Mouse (Mus musculus): ENCODE measurements around the gene Mctp2. TPM values are rescaled to one million over a fixed set of nuclear protein-coding genes. Genes with fewer than 3 reads are reported as not detected.

Mctp2 gene
- total and polyA plus RNA-seq, 2 experiments from 2014 or later: 0.10 to 0.46 TPM

GRCm38 (mm10) chr7:72223558-72223957, 82.8 kb downstream of the Mctp2 start:
- Histone ChIP-seq H3K27ac (ENCODE audit: low read depth) (no peak overlapping the region), H3K4me3 (ENCODE audit: low read depth, low read length) (no peak overlapping the region), H3K9me3 (replicated peaks; ENCODE audit: control insufficient read depth, low read length) (no peaks in the 10 kb centered on the region), H3K36me3 (replicated peaks; ENCODE audit: control insufficient read depth, insufficient read depth, low read length) (no peaks in the 10 kb centered on the region), H3K4me1 (ENCODE audit: control insufficient read depth, insufficient read depth) (no peaks in the 10 kb centered on the region), H3K4me2 (ENCODE audit: low read depth, low read length) (no peak overlapping the region), H3K9ac (replicated peaks; ENCODE audit: low read depth, low read length) (no peak overlapping the region), H3K27me3 (ENCODE audit: control insufficient read depth, insufficient read depth, low read length) (no peaks in the 10 kb centered on the region)
- WGBS: 78% methylated on average over 5 of the region's 5 CpGs
- DNase-seq (ENCODE audit: low spot score) (no peak), ATAC-seq (ENCODE audit: insufficient read depth, low read depth) (no peak)
- TF ChIP-seq EP300 (IDR thresholded peaks at IDR 0.05; ENCODE audit: low read depth) (no peak), CTCF (IDR thresholded peaks at IDR 0.05; ENCODE audit: low read depth) (no peak)

- no peak for TF ChIP-seq EP300 (IDR thresholded peaks at IDR 0.05; ENCODE audit: low read depth)
- peak; percentile 16; the same call in 1 of the 2 replicates for TF ChIP-seq CTCF (IDR thresholded peaks at IDR 0.05; ENCODE audit: low read depth)
- WGBS: 71% methylated on average over 8 of the region's 8 CpGs
- H3K4me3 ChIP-seq (ENCODE audit: low read depth, low read length): no peak overlapping the region
- H3K4me2 ChIP-seq (ENCODE audit: low read depth, low read length): no peak overlapping the region
- no peaks in the 10 kb centered on the region for H3K4me1 ChIP-seq (ENCODE audit: control insufficient read depth, insufficient read depth)
- H3K9ac ChIP-seq (replicated peaks; ENCODE audit: low read depth, low read length): no peak overlapping the region
- no peak overlapping the region for H3K27ac ChIP-seq (ENCODE audit: low read depth)
- DNase-seq (ENCODE audit: low spot score) (no peak), ATAC-seq (ENCODE audit: insufficient read depth, low read depth) (no peak)
- no peaks in the 10 kb centered on the region for H3K36me3 ChIP-seq (replicated peaks; ENCODE audit: control insufficient read depth, insufficient read depth, low read length)
- H3K9me3 ChIP-seq (replicated peaks; ENCODE audit: control insufficient read depth, low read length): no peaks in the 10 kb centered on the region
- H3K27me3 ChIP-seq (ENCODE audit: control insufficient read depth, insufficient read depth, low read length): no peaks in the 10 kb centered on the region
Measured at GRCm38 (mm10) chr7:72222532-72222931, 83.9 kb downstream of the Mctp2 start.

- H3K4me1 ChIP-seq (ENCODE audit: control insufficient read depth, insufficient read depth): no peaks in the 10 kb centered on the region
- no peak for TF ChIP-seq EP300 (IDR thresholded peaks at IDR 0.05; ENCODE audit: low read depth)
- TF ChIP-seq CTCF (IDR thresholded peaks at IDR 0.05; ENCODE audit: low read depth): no peak
- no peaks in the 10 kb centered on the region for H3K27me3 ChIP-seq (ENCODE audit: control insufficient read depth, insufficient read depth, low read length)
- no peaks in the 10 kb centered on the region for H3K36me3 ChIP-seq (replicated peaks; ENCODE audit: control insufficient read depth, insufficient read depth, low read length)
- H3K9me3 ChIP-seq (replicated peaks; ENCODE audit: control insufficient read depth, low read length): no peaks in the 10 kb centered on the region
- H3K9ac ChIP-seq (replicated peaks; ENCODE audit: low read depth, low read length): no peak overlapping the region
- DNase-seq (ENCODE audit: low spot score) (no peak), ATAC-seq (ENCODE audit: insufficient read depth, low read depth) (no peak)
- 47% methylated on average over 7 of the region's 7 CpGs for WGBS
- no peak overlapping the region for H3K4me2 ChIP-seq (ENCODE audit: low read depth, low read length)
- H3K27ac ChIP-seq (ENCODE audit: low read depth): no peak overlapping the region
- H3K4me3 ChIP-seq (ENCODE audit: low read depth, low read length): no peak overlapping the region
Measured at GRCm38 (mm10) chr7:72218048-72218447, 88.4 kb downstream of the Mctp2 start.

GRCm38 (mm10) chr7:72215563-72216215, 90.7 kb downstream of the Mctp2 start:
- TF ChIP-seq CTCF (IDR thresholded peaks at IDR 0.05; ENCODE audit: low read depth): no peak
- Histone ChIP-seq H3K4me1 (ENCODE audit: control insufficient read depth, insufficient read depth) (no peaks in the 10 kb centered on the region), H3K4me3 (ENCODE audit: low read depth, low read length) (no peak overlapping the region), H3K27ac (ENCODE audit: low read depth) (no peak overlapping the region), H3K4me2 (ENCODE audit: low read depth, low read length) (no peak overlapping the region), H3K36me3 (replicated peaks; ENCODE audit: control insufficient read depth, insufficient read depth, low read length) (no peaks in the 10 kb centered on the region), H3K9ac (replicated peaks; ENCODE audit: low read depth, low read length) (no peak overlapping the region), H3K9me3 (replicated peaks; ENCODE audit: control insufficient read depth, low read length) (no peaks in the 10 kb centered on the region), H3K27me3 (ENCODE audit: control insufficient read depth, insufficient read depth, low read length) (no peaks in the 10 kb centered on the region)
- 69% methylated on average over 5 of the region's 5 CpGs for WGBS
- ATAC-seq (ENCODE audit: insufficient read depth, low read depth) (no peak), DNase-seq (ENCODE audit: low spot score) (no peak)

- ATAC-seq (ENCODE audit: insufficient read depth, low read depth) (no peak), DNase-seq (ENCODE audit: low spot score) (no peak)
- WGBS: 66% methylated on average over 5 of the region's 5 CpGs
- Histone ChIP-seq H3K4me2 (ENCODE audit: low read depth, low read length) (no peak overlapping the region), H3K27me3 (ENCODE audit: control insufficient read depth, insufficient read depth, low read length) (no peaks in the 10 kb centered on the region), H3K27ac (ENCODE audit: low read depth) (no peak overlapping the region; the same call in 1 of the 2 replicates), H3K9ac (replicated peaks; ENCODE audit: low read depth, low read length) (no peak overlapping the region), H3K9me3 (replicated peaks; ENCODE audit: control insufficient read depth, low read length) (no peaks in the 10 kb centered on the region), H3K4me1 (ENCODE audit: control insufficient read depth, insufficient read depth) (peaks cover 9% of the 10 kb centered on the region; the same call in 1 of the 2 replicates), H3K4me3 (ENCODE audit: low read depth, low read length) (no peak overlapping the region), H3K36me3 (replicated peaks; ENCODE audit: control insufficient read depth, insufficient read depth, low read length) (no peaks in the 10 kb centered on the region)
- TF ChIP-seq CTCF (IDR thresholded peaks at IDR 0.05; ENCODE audit: low read depth) (no peak), EP300 (IDR thresholded peaks at IDR 0.05; ENCODE audit: low read depth) (no peak)
Measured at GRCm38 (mm10) chr7:72210201-72210600, 96.2 kb downstream of the Mctp2 start.

- Histone ChIP-seq H3K9me3 (replicated peaks; ENCODE audit: control insufficient read depth, low read length) (no peaks in the 10 kb centered on the region), H3K27me3 (ENCODE audit: control insufficient read depth, insufficient read depth, low read length) (no peaks in the 10 kb centered on the region), H3K9ac (replicated peaks; ENCODE audit: low read depth, low read length) (no peak overlapping the region), H3K36me3 (replicated peaks; ENCODE audit: control insufficient read depth, insufficient read depth, low read length) (no peaks in the 10 kb centered on the region), H3K4me2 (ENCODE audit: low read depth, low read length) (no peak overlapping the region), H3K27ac (ENCODE audit: low read depth) (peak overlapping the region; percentile 47), H3K4me3 (ENCODE audit: low read depth, low read length) (no peak overlapping the region), H3K4me1 (ENCODE audit: control insufficient read depth, insufficient read depth) (peaks cover 9% of the 10 kb centered on the region; the same call in 1 of the 2 replicates)
- TF ChIP-seq CTCF (IDR thresholded peaks at IDR 0.05; ENCODE audit: low read depth): no peak
- TF ChIP-seq EP300 (IDR thresholded peaks at IDR 0.05; ENCODE audit: low read depth): no peak
- DNase-seq (ENCODE audit: low spot score) (peak; percentile 14), ATAC-seq (ENCODE audit: insufficient read depth, low read depth) (peak; percentile 80)
- WGBS: 42% methylated on average over 5 of the region's 5 CpGs
Measured at GRCm38 (mm10) chr7:72209296-72209695, 97.1 kb downstream of the Mctp2 start.

Data from heart, postnatal 0 days (tissue).